Mouse (Mus musculus) forebrain, embryonic 15.5 days (tissue): ENCODE results near the gene Cacnb3. TPM values are rescaled to one million over a fixed set of nuclear protein-coding genes. Genes with fewer than 3 reads are reported as not detected.
"Not testable (repeated sequence)": the region's sequence is repeated elsewhere in the genome, so short reads cannot be mapped to it uniquely, and the experiment has no call there.

Experiments
- ATAC-seq: fragments of 200-750 bp; cut with Nextera tagmentation; replicated peaks from 2 replicates; pipeline ENCODE4 v1.8.0; 2017; ENCODE audit warnings: mild to moderate bottlenecking, moderate TSS enrichment, moderate library complexity
- H3K27ac ChIP-seq: fragments of 300-500 bp; sonication (generic); replicated peaks from 2 replicates; pipeline ENCODE4 v1.5.1; 2015; ENCODE audit warnings: mild to moderate bottlenecking, inconsistent platforms
- H3K27me3 ChIP-seq: fragments of 300-500 bp; sonication (generic); 2 replicates; pipeline ENCODE4 v1.6.1; 2015; ENCODE audit warnings: inconsistent platforms
- H3K36me3 ChIP-seq: fragments of 300-500 bp; sonication (generic); 2 replicates; pipeline ENCODE4 v1.6.1; 2015; ENCODE audit warnings: mild to moderate bottlenecking, inconsistent platforms
- H3K4me1 ChIP-seq: fragments of 300-500 bp; sonication (generic); 2 replicates; pipeline ENCODE4 v1.6.1; 2015; ENCODE audit warnings: inconsistent platforms
- H3K4me2 ChIP-seq: fragments of 300-500 bp; sonication (generic); replicated peaks from 2 replicates; pipeline ENCODE4 v1.6.1; 2015; ENCODE audit warnings: mild to moderate bottlenecking, inconsistent platforms
- H3K4me3 ChIP-seq: fragments of 300-500 bp; sonication (generic); 2 replicates; pipeline ENCODE4 v1.5.1; 2015; ENCODE audit warnings: mild to moderate bottlenecking, inconsistent platforms
- H3K9ac ChIP-seq: fragments of 300-500 bp; sonication (generic); replicated peaks from 2 replicates; pipeline ENCODE4 v1.6.1; 2015; ENCODE audit warnings: mild to moderate bottlenecking, inconsistent platforms
- H3K9me3 ChIP-seq: fragments of 300-500 bp; sonication (generic); 2 replicates; pipeline ENCODE4 v1.6.1; 2016; ENCODE audit warnings: inconsistent platforms
- WGBS: fragments of 180-500 bp; shearing (Covaris S2); methylation state at CpG from one replicate; pipeline ENCODE4 v1.1.7; 2015; ENCODE audit warnings: mixed read lengths; 5-methylcytosine and 5-hydroxymethylcytosine counted together
- polyA plus RNA-seq: library from polyadenylated mRNA; unstranded; fragments of >200 nt; fragmentation: Nextera tagmentation; extraction: Ambion mirVana; gene quantifications from 2 replicates; pipeline ENCODE4 v1.2.1, GENCODE M21; 2015

The Cacnb3 gene
- 134 and 138 TPM in 2 replicates for polyA plus RNA-seq

DNA sequence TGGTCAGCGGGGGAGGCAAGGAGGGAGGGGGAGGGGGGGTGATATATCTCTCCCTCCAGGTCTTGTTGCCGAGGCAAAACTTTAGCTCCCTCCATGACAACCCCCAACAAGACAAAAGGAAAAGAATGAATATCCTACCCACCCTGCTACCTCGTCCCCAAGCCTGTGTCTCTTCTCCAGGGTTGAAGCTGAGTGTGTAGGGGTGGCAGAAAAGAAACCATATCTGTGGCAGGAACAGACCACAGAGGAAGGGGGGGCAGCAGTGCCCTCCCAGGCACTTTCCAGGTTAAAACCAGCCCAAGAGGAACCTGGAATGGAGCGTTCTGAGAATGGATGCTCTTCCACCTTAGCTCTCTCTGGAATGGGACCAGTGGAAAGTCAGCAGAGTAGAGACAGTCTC lies at the start of gene Cacnb3:
TSS of gene Cacnb3 (plus strand) at position 301 of the 400 bp plus-strand sequence.
- H3K36me3 ChIP-seq, result no peaks in the 10 kb centered on the region
- peak within 1 kb of the TSS; percentile 91; the same call in 1 of the 2 replicates for H3K9ac ChIP-seq
- H3K4me3 ChIP-seq, result peak within 1 kb of the TSS; percentile 76
- H3K4me2 ChIP-seq, result peak within 1 kb of the TSS; percentile 86
- 46% methylated on average over 4 of the region's 4 CpGs for WGBS
- no peak for ATAC-seq
- H3K27ac ChIP-seq, result peak within 1 kb of the TSS; percentile 98
- peaks cover 41% of the 10 kb centered on the region for H3K4me1 ChIP-seq
- H3K27me3 ChIP-seq, result peaks cover 11% of the 10 kb centered on the region; the same call in 1 of the 2 replicates
- no peaks in the 10 kb centered on the region for H3K9me3 ChIP-seq

GRCm38 (mm10) chr15:98582410-98582809 lies 48.2 kb upstream of the Cacnb3 start:
- Histone ChIP-seq H3K36me3 (no peaks in the 10 kb centered on the region), H3K4me1 (0 out of 2 replicates have a peak, but pooled peaks cover 15% of the 10 kb centered on the region), H3K9ac (no peak overlapping the region), H3K4me2 (no peak overlapping the region), H3K27ac (peak overlapping the region; percentile 57), H3K4me3 (no peak overlapping the region), H3K9me3 (no peaks in the 10 kb centered on the region), H3K27me3 (no peaks in the 10 kb centered on the region)
- WGBS, result 69% methylated on average over 8 of the region's 8 CpGs
- ATAC-seq, result no peak

DNA sequence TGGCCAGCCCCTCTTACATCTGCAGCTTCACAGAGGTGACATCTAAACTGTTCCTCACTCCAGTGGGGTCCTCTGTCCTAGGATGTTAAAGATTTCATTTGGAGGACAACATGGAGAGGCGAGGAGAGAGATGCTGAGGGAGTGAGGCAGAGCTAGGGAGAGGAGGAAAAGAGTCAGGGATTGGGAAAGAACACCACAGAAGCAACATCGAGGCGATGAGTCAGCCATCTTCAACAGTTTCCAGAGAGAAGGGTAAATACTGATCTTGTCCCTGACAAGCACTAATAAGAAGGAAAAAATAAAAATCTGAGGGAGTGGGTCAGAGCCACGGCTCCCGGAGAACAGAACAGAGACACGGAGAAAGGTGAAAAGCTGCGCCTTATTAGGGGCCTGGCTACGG lies 47.6 kb upstream of the Cacnb3 start:
- Histone ChIP-seq H3K4me2 (no peak overlapping the region), H3K4me3 (no peak overlapping the region), H3K27ac (peak overlapping the region; percentile 57), H3K36me3 (no peaks in the 10 kb centered on the region), H3K27me3 (no peaks in the 10 kb centered on the region), H3K4me1 (0 out of 2 replicates have a peak, but pooled peaks cover 15% of the 10 kb centered on the region), H3K9me3 (no peaks in the 10 kb centered on the region), H3K9ac (no peak overlapping the region)
- ATAC-seq, result no peak
- 73% methylated on average over 8 of the region's 8 CpGs for WGBS

GRCm38 (mm10) chr15:98585421-98585820 lies 45.2 kb upstream of the Cacnb3 start:
- Histone ChIP-seq H3K4me3 (no peak overlapping the region), H3K27ac (no peak overlapping the region), H3K9ac (no peak overlapping the region), H3K4me2 (no peak overlapping the region), H3K9me3 (no peaks in the 10 kb centered on the region), H3K27me3 (no peaks in the 10 kb centered on the region), H3K4me1 (0 out of 2 replicates have a peak, but pooled peaks cover 15% of the 10 kb centered on the region), H3K36me3 (peaks cover 9% of the 10 kb centered on the region; the same call in 1 of the 2 replicates)
- WGBS, result 29% methylated on average over 7 of the region's 7 CpGs
- no peak for ATAC-seq

DNA sequence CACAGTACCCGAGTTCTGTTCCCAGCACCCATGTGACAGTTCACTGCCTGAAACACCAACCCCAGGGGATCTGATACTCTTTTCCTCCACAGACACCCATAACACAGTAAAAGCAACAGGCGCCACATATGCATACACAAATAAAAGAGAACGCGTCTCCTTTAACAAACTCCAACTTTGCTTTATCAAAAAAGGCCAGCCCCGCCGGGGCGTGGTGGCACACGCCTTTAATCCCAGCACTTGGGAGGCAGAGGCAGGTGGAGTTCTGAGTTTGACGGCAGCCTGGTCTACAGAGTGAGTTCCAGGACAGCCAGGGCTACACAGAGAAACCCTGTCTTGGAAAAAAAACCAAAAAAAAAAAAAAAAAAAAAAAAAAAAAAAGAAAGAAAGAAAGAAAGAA lies 44.5 kb upstream of the Cacnb3 start:
- H3K4me3 ChIP-seq, H3K27ac ChIP-seq, H3K27me3 ChIP-seq, H3K9ac ChIP-seq, H3K9me3 ChIP-seq, ATAC-seq, H3K4me2 ChIP-seq: not testable (repeated sequence)
- 0 out of 2 replicates have a peak, but pooled peaks cover 15% of the 10 kb centered on the region for H3K4me1 ChIP-seq
- 84% methylated on average over 9 of the region's 9 CpGs for WGBS
- H3K36me3 ChIP-seq, result peaks cover 16% of the 10 kb centered on the region; the same call in 1 of the 2 replicates

GRCm38 (mm10) chr15:98587751-98588150 lies 42.9 kb upstream of the Cacnb3 start:
- Histone ChIP-seq H3K27ac (no peak overlapping the region), H3K4me1 (0 out of 2 replicates have a peak, but pooled peaks cover 8% of the 10 kb centered on the region), H3K36me3 (peaks cover 30% of the 10 kb centered on the region), H3K4me3 (no peak overlapping the region), H3K4me2 (no peak overlapping the region), H3K9ac (no peak overlapping the region), H3K9me3 (no peaks in the 10 kb centered on the region), H3K27me3 (no peaks in the 10 kb centered on the region)
- 93% methylated on average over 11 of the region's 11 CpGs for WGBS
- ATAC-seq, result no peak

DNA sequence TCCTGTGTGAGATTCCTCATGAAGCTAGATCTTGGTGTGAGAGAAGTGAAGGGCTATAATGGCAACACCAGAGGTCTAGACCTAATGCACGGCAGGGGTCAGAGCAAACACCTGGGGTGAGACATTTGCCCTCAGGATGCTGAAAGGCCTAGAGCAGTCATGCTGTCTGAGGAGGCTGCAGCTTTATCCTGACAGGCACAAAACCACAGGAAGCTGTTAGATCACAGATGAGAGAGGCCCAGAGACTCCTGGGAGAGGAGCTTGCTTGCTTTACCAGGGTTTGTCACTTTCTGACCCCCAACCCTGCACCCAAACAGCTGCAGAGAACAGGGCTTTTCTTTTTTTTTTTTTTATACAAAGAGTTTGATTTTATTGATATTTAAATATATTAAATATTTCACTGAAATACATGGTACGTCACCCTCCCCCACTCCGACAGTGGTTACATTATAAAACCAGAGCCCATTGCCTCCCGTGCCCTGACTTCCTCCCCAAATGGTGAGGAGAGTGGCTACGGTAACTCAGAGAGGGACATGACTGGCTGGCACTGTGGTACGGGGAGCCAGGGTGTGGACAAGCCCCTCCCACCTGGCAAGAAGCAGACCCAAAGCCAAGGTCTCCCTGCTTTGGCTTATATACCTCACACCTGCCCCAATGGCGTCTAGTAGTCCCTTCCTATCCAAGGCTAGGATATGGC lies 40.9 kb upstream of the Cacnb3 start:
- Histone ChIP-seq H3K36me3 (peaks cover 49% of the 10 kb centered on the region), H3K27me3 (no peaks in the 10 kb centered on the region), H3K4me2 (no peak overlapping the region), H3K4me1 (0 out of 2 replicates have a peak, but pooled peaks cover 5% of the 10 kb centered on the region), H3K27ac (no peak overlapping the region), H3K9ac (no peak overlapping the region), H3K4me3 (no peak overlapping the region), H3K9me3 (no peaks in the 10 kb centered on the region)
- ATAC-seq, result no peak
- 79% methylated on average over 7 of the region's 7 CpGs for WGBS

- WGBS, result 62% methylated on average over 4 of the region's 4 CpGs
- H3K27ac ChIP-seq, result no peak overlapping the region
- no peak overlapping the region for H3K4me3 ChIP-seq
- no peaks in the 10 kb centered on the region for H3K4me1 ChIP-seq
- no peak for ATAC-seq
- H3K9ac ChIP-seq, result no peak overlapping the region
- H3K27me3 ChIP-seq, result no peaks in the 10 kb centered on the region
- H3K9me3 ChIP-seq, result no peaks in the 10 kb centered on the region
- no peak overlapping the region for H3K4me2 ChIP-seq
- H3K36me3 ChIP-seq, result peaks cover 65% of the 10 kb centered on the region
These were observed 39.2 kb upstream of the Cacnb3 start for GRCm38 (mm10) chr15:98591396-98591795.

GRCm38 (mm10) chr15:98594193-98594592 lies 36.4 kb upstream of the Cacnb3 start:
- H3K27me3 ChIP-seq, result no peaks in the 10 kb centered on the region
- no peaks in the 10 kb centered on the region for H3K4me1 ChIP-seq
- H3K4me3 ChIP-seq, result no peak overlapping the region
- peaks cover 90% of the 10 kb centered on the region for H3K36me3 ChIP-seq
- 80% methylated on average over 19 of the region's 19 CpGs for WGBS
- H3K27ac ChIP-seq, result no peak overlapping the region
- no peak overlapping the region for H3K9ac ChIP-seq
- H3K9me3 ChIP-seq, result no peaks in the 10 kb centered on the region
- no peak overlapping the region for H3K4me2 ChIP-seq
- ATAC-seq, result no peak

- peaks cover 91% of the 10 kb centered on the region for H3K36me3 ChIP-seq
These were observed 35.6 kb upstream of the Cacnb3 start for GRCm38 (mm10) chr15:98595049-98595448.

GRCm38 (mm10) chr15:98596609-98597008 lies 34.0 kb upstream of the Cacnb3 start:
- Histone ChIP-seq H3K9ac (no peak overlapping the region), H3K9me3 (no peaks in the 10 kb centered on the region), H3K4me2 (no peak overlapping the region), H3K4me1 (no peaks in the 10 kb centered on the region), H3K27me3 (no peaks in the 10 kb centered on the region), H3K27ac (no peak overlapping the region), H3K4me3 (no peak overlapping the region), H3K36me3 (peaks cover 89% of the 10 kb centered on the region)
- WGBS, result 95% methylated on average over 14 of the region's 14 CpGs
- no peak for ATAC-seq

More at GRCm38 (mm10) chr15:98595049-98595448, 35.6 kb upstream of the Cacnb3 start:
- no peak for ATAC-seq
- Histone ChIP-seq H3K4me3 (no peak overlapping the region), H3K4me1 (no peaks in the 10 kb centered on the region), H3K4me2 (no peak overlapping the region), H3K9ac (no peak overlapping the region), H3K9me3 (no peaks in the 10 kb centered on the region), H3K27me3 (no peaks in the 10 kb centered on the region), H3K27ac (no peak overlapping the region)
- WGBS, result 93% methylated on average over 5 of the region's 5 CpGs

GRCm38 (mm10) chr15:98600036-98600709 lies 30.5 kb upstream of the Cacnb3 start:
- H3K27ac ChIP-seq, result no peak overlapping the region
- WGBS, result 83% methylated on average over 12 of the region's 12 CpGs
- ATAC-seq, result no peak
- peaks cover 68% of the 10 kb centered on the region for H3K36me3 ChIP-seq
- H3K9me3 ChIP-seq, result no peaks in the 10 kb centered on the region
- H3K27me3 ChIP-seq, result no peaks in the 10 kb centered on the region
- no peak overlapping the region for H3K4me2 ChIP-seq
- peaks cover 19% of the 10 kb centered on the region for H3K4me1 ChIP-seq
- no peak overlapping the region for H3K4me3 ChIP-seq
- H3K9ac ChIP-seq, result no peak overlapping the region
